Mouse (Mus musculus): ENCODE measurements at regions not wholly inside any gene's neighbourhood (a gene's known extent, or its start where the extent isn't known, plus 50 kb on each side); places are given as distances from the start of the nearest gene placed in this dataset.

DNA sequence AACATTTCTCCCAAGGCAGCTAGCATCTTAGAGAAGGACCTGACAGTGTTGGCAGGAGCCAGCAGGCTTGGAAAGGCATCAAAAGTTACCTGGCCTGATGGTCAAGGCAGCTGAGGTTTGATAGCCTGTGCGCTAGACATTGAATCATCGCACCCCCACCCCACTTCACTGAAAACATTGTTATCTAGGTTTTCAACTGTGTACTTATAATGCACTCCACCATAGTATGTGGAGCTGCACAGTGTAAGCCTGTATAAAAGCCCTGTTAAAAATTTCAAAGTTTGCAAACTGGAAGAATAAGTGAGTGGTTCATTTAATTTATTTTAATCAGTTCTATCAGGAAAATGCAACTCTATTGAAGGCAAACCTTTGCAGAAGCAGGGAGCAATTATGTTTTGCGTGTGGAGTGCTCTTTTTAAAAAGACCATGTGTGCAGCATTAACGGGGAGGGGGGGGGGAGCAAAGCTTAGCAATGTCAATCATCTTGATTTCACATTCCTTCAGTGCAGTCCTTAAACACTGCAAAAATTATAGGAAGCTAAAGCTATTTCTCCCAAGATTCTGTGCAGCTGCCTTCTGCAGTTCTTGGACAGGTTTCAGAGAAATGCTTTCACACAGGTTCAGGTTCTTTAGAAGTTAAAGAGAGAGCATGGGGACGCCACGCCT lies 304.4 kb upstream of the Ldb2 start:
- no peak for TF ChIP-seq POLR2A (IDR thresholded peaks at IDR 0.05; ENCODE audit: borderline replicate concordance, control insufficient read depth, low read depth, low read length)
- no peak for TF ChIP-seq CTCF (IDR thresholded peaks at IDR 0.05; ENCODE audit: control insufficient read depth, insufficient read depth, low read length)
- WGBS: 84% methylated on average over 6 of the region's 6 CpGs
- Histone ChIP-seq H3K4me1 (ENCODE audit: control insufficient read depth, insufficient read depth, low read length) (no peaks in the 10 kb centered on the region), H3K27ac (ENCODE audit: control insufficient read depth, insufficient read depth, low read depth, low read length, poor library complexity) (no peak overlapping the region), H3K4me3 (replicated peaks; ENCODE audit: control insufficient read depth, low read depth, low read length) (no peak overlapping the region)

DNA sequence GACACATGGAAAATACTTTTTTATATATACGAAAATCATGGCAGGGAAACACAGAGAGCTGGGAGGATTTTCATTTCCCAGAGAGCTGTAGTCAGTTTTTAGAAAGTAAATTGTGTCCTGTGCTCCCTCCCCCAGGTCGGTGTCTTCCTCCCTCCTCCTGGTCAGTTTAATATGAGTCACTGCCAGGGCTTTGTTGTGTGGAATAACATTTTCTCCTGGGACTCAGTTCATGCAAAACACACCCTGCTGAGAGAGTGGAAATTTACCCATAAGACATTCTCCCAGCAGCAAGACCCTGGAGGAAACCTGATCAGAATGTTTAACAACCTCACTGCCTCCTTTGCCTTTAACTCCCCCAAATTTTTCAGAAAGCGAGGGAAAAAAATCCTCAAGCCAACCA lies 303.2 kb upstream of the Ldb2 start:
- Histone ChIP-seq H3K4me1 (ENCODE audit: control insufficient read depth, insufficient read depth, low read length) (no peaks in the 10 kb centered on the region), H3K27ac (ENCODE audit: control insufficient read depth, insufficient read depth, low read depth, low read length, poor library complexity) (no peak overlapping the region), H3K4me3 (replicated peaks; ENCODE audit: control insufficient read depth, low read depth, low read length) (no peak overlapping the region)
- WGBS: 58% methylated on average over 3 of the region's 3 CpGs
- no peak for TF ChIP-seq POLR2A (IDR thresholded peaks at IDR 0.05; ENCODE audit: borderline replicate concordance, control insufficient read depth, low read depth, low read length)
- no peak for TF ChIP-seq CTCF (IDR thresholded peaks at IDR 0.05; ENCODE audit: control insufficient read depth, insufficient read depth, low read length)

DNA sequence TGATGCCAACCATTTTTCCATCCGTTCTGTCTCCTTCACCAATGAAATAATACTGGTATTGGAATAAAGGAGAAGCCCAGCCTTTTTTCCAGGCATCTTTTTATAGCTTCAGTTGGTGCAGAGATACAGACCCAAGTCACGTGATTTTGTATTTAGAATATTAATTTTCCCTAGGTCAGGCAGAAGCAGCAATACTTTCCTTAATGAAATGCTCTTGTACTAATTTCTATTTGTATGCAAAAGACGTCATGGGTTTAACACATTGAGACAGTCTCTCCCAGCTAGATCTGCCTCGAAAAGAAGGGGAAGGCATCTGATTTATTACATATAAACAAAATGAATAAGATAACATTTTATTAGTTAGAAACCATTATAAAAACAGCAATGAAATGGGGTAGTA lies 302.3 kb upstream of the Ldb2 start:
- Histone ChIP-seq H3K27ac (ENCODE audit: control insufficient read depth, insufficient read depth, low read depth, low read length, poor library complexity) (no peak overlapping the region), H3K4me1 (ENCODE audit: control insufficient read depth, insufficient read depth, low read length) (no peaks in the 10 kb centered on the region), H3K4me3 (replicated peaks; ENCODE audit: control insufficient read depth, low read depth, low read length) (no peak overlapping the region)
- WGBS: 72% methylated on average over 4 of the region's 4 CpGs
- TF ChIP-seq CTCF (IDR thresholded peaks at IDR 0.05; ENCODE audit: control insufficient read depth, insufficient read depth, low read length) (no peak), POLR2A (IDR thresholded peaks at IDR 0.05; ENCODE audit: borderline replicate concordance, control insufficient read depth, low read depth, low read length) (no peak)

DNA sequence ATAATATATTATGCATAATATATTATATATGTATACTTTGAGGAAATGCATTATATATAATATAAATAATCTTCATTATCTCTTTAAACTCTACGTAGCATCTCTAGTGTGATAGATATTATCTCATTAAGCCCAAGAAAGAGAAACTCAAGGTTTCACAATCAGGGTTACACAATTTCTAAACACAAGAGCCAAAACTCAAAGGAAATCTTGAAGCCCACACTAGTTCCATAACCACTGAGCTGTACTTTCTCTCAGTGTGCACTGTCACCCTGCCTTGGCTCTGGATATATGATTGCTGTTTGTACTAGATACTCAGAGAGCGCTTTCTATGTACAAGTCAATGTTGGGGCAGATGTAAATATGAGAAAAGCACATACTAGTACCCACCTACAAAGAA lies 299.6 kb upstream of the Ldb2 start:
- 58% methylated on average over 2 of the region's 2 CpGs for WGBS

DNA sequence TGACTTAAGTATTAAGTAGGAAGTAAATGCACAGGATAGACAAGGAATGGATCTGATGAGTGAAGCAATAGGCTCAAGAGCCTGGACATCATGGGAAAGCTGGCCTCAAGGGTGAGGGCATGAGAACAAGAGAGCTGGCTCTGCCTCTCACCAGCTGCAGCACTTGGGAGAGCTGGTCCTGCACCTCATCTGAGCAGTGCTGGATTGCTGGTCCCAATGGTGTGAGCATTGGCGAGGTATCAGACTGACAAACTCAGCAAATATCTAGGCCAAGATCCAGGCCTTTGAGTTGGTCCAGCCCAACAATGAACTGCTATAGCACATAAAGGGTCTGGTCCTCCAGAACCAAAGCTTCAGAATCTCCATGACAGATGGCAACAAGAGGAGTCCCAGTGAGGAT lies 298.5 kb upstream of the Ldb2 start:
- no peak overlapping the region for H3K27ac ChIP-seq (ENCODE audit: control insufficient read depth, insufficient read depth, low read depth, low read length, poor library complexity)
- H3K4me3 ChIP-seq (replicated peaks; ENCODE audit: control insufficient read depth, low read depth, low read length): no peak overlapping the region
- 76% methylated on average over 1 of the region's 1 CpGs for WGBS
- no peaks in the 10 kb centered on the region for H3K4me1 ChIP-seq (ENCODE audit: control insufficient read depth, insufficient read depth, low read length)
- TF ChIP-seq CTCF (IDR thresholded peaks at IDR 0.05; ENCODE audit: control insufficient read depth, insufficient read depth, low read length) (no peak), POLR2A (IDR thresholded peaks at IDR 0.05; ENCODE audit: borderline replicate concordance, control insufficient read depth, low read depth, low read length) (no peak)

More for the DNA sequence above, 299.6 kb upstream of the Ldb2 start:
- Histone ChIP-seq H3K4me1 (ENCODE audit: control insufficient read depth, insufficient read depth, low read length) (no peaks in the 10 kb centered on the region), H3K27ac (ENCODE audit: control insufficient read depth, insufficient read depth, low read depth, low read length, poor library complexity) (no peak overlapping the region), H3K4me3 (replicated peaks; ENCODE audit: control insufficient read depth, low read depth, low read length) (no peak overlapping the region)
- TF ChIP-seq POLR2A (IDR thresholded peaks at IDR 0.05; ENCODE audit: borderline replicate concordance, control insufficient read depth, low read depth, low read length): no peak

DNA sequence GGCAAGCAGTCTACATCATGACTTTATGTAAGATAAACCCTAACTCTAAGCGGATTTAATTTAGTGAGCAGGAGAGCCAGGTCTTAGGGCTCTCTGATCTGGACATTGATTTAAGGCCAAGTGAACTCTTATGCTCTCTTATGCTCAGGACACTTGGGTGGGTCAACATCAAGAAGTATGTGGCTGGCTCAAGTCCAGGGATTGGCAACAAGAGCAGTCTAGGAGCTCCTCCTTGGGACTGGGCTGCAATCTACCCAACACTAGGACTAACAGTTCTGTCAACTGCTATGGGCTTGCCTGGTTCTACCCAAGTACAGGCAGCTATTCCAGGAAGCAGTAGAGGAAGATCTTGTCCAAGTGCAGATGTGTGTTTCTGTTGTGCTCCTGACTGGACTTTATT lies 285.3 kb upstream of the Ldb2 start:
- Histone ChIP-seq H3K4me3 (replicated peaks; ENCODE audit: control insufficient read depth, low read depth, low read length) (no peak overlapping the region), H3K27ac (ENCODE audit: control insufficient read depth, insufficient read depth, low read depth, low read length, poor library complexity) (no peak overlapping the region), H3K4me1 (ENCODE audit: control insufficient read depth, insufficient read depth, low read length) (no peaks in the 10 kb centered on the region)
- 75% methylated on average over 1 of the region's 1 CpGs for WGBS
- TF ChIP-seq POLR2A (IDR thresholded peaks at IDR 0.05; ENCODE audit: borderline replicate concordance, control insufficient read depth, low read depth, low read length) (no peak), CTCF (IDR thresholded peaks at IDR 0.05; ENCODE audit: control insufficient read depth, insufficient read depth, low read length) (no peak)

DNA sequence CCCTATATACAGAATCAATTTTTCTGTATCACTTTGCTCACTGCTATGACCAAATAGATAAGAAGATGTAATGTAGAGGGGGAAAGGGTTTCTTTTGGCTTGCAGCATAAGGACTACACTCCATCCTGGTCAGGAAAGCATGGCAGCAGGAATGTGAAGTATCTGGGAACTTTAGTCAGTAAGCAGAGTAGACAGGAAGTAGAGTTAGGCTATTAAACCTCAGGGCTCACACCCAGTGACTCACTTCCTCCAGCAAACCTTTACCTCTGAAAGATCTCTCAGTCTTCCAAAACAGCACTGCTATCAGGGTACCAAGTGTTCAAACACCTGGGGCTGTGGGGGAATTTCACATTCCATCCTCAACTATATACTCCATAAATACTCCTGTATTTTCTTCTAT lies 283.1 kb upstream of the Ldb2 start:
- no peak for TF ChIP-seq CTCF (IDR thresholded peaks at IDR 0.05; ENCODE audit: control insufficient read depth, insufficient read depth, low read length)
- TF ChIP-seq POLR2A (IDR thresholded peaks at IDR 0.05; ENCODE audit: borderline replicate concordance, control insufficient read depth, low read depth, low read length): no peak
- Histone ChIP-seq H3K4me1 (ENCODE audit: control insufficient read depth, insufficient read depth, low read length) (no peaks in the 10 kb centered on the region), H3K27ac (ENCODE audit: control insufficient read depth, insufficient read depth, low read depth, low read length, poor library complexity) (no peak overlapping the region), H3K4me3 (replicated peaks; ENCODE audit: control insufficient read depth, low read depth, low read length) (no peak overlapping the region)

DNA sequence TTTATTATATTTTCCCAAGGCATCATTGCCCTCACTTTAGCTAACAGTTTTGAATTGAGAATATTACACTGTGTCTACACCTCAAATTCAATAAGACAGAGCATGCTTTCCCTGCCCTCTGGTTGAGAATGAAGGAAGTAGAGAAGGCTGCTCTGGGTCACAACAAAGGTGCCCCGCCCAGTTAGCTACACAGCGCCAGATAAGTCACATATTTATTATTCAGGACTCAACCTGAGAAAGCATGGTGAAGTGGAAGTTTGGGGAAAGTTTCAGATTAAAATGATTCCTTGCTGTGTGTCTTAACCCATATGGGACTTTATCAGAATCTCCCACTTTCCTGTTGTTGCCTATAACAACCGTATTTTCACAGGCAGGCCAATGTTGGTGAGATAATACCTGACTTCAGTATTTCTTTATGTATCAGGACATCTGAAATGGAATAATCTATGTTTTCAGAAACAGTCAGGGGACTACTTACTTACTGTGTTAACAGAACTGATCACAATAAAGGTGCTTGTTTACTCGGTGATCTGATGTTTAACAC lies 276.9 kb upstream of the Ldb2 start:
- Histone ChIP-seq H3K4me3 (replicated peaks; ENCODE audit: control insufficient read depth, low read depth, low read length) (no peak overlapping the region), H3K27ac (ENCODE audit: control insufficient read depth, insufficient read depth, low read depth, low read length, poor library complexity) (no peak overlapping the region), H3K4me1 (ENCODE audit: control insufficient read depth, insufficient read depth, low read length) (no peaks in the 10 kb centered on the region)
- TF ChIP-seq CTCF (IDR thresholded peaks at IDR 0.05; ENCODE audit: control insufficient read depth, insufficient read depth, low read length) (no peak), POLR2A (IDR thresholded peaks at IDR 0.05; ENCODE audit: borderline replicate concordance, control insufficient read depth, low read depth, low read length) (no peak)
- 68% methylated on average over 4 of the region's 4 CpGs for WGBS

DNA sequence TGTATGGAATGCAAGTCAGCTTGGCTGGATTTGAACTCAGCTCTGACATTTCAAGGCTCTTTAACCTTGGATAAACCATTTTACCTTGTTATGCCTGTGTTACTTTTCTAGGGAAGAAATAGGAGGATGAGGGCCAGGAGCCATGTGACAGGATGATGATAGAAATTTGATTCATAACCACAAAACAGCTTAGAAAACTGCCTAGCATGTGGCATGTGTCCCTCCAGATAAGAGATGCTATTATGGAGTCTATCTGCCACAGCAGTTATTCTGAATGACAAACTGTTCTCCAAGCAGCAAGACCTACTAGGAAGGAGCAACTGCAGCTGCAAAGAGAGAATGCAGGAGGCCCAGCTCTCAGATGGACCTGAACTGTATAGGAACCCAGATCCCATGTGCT lies 275.7 kb upstream of the Ldb2 start:
- TF ChIP-seq CTCF (IDR thresholded peaks at IDR 0.05; ENCODE audit: control insufficient read depth, insufficient read depth, low read length) (no peak), POLR2A (IDR thresholded peaks at IDR 0.05; ENCODE audit: borderline replicate concordance, control insufficient read depth, low read depth, low read length) (no peak)
- H3K27ac ChIP-seq (ENCODE audit: control insufficient read depth, insufficient read depth, low read depth, low read length, poor library complexity): no peak overlapping the region
- no peak overlapping the region for H3K4me3 ChIP-seq (replicated peaks; ENCODE audit: control insufficient read depth, low read depth, low read length)

More for the DNA sequence above, 275.7 kb upstream of the Ldb2 start:
- H3K4me1 ChIP-seq (ENCODE audit: control insufficient read depth, insufficient read depth, low read length): no peaks in the 10 kb centered on the region
